Mouse (Mus musculus) 3T3-L1 (cell line): Measurements from ENCODE around the gene Shank2.

Source experiments
- DNase-seq: peaks from one replicate; pipeline ENCODE4 v3.0.0-alpha.2; 2015; ENCODE audit warnings: low read depth, low spot score

Shank2 gene

GRCm38 (mm10) chr7:144217192-144217591, 215.5 kb downstream of the Shank2 start:
- DNase-seq = peak; percentile 79

DNA sequence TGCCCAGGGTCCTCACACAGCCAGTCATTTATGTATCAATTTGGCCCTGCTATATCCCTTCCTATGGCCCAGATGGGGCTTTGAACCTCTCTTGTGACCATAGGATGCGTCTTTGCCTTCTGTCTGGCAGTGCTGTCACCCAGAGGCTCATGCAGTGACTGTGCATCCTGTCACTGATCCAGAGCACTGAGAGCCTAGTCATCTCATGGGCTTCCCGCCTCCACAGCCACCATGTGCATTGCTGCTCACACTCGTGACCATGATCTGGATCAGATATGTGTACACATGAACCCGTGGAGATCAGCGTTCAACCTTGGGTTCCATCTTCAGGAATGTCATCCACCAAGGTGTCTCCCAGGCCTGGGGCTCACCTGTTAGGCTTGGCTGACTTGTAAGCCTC, 227.0 kb downstream of the Shank2 start:
- no peak for DNase-seq

DNA sequence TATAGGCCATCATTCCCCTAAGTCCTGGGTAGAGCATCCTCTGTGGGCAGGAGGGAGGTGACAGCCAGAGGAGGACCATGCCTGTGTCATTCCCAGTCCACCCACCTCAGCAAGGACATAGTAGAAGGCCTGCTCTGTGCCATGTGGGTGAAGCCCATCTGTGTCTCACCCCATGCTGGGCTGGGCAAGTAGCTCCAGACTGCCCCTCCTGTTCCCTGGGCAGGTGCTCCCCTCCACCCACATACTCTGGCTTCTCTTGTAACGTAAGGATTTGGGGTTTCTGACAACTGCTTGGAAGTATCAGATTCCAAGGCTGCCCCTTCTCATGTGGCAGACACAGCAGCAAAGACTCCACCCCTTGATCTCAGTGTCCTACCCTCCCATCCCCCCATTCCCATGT, 227.7 kb downstream of the Shank2 start:
- no peak for DNase-seq

DNA sequence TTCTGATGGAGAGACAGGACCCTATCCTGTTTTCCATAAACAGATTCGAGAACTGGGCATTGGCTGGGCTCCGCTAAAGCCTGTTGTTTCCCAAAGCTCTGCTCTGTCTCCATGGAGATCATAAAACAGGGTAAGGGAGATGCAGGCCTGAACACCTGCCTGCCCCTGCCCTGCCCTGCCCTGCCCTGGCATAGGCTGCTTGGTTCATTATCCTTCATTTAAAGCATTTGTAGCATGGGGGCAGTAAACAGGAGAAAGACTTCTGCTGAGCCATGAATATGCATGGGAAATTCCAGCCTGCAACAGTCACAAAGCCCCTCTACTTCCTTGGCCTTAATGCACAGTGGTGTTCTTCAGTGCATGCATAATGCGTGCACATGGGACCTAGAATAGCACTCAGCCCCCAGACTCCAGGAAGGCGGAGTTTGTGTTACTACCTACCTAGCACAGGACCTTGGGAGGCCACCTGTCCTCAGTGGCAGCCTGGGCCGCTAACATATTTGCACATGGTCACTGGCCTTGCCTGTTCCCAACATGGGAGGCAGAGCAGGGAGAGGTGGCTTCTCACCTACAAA, 230.5 kb downstream of the Shank2 start:
- DNase-seq = no peak

GRCm38 (mm10) chr7:144233479-144233878, 231.8 kb downstream of the Shank2 start:
- DNase-seq = peak; percentile 77

DNA sequence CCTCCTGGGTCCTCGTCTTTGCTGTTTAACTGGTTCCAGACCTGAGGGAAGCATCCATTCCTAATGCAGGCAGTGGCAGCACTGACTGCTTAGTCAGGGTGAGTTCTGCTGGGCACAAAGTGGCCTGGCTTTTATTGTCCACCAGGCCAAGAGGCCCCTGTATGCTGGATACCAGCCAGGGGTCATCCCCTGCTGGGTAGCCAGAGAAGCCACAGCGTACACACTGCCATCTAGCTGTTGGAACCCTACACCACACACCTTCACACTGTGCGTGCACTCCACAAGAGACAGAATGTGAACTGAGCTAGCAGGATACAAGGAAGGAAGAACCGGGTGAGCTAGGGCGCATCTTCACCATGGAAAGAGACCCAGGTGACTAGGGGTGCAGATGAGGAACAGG, 233.1 kb downstream of the Shank2 start:
- peak; percentile 11 for DNase-seq

- no peak for DNase-seq
Measured at GRCm38 (mm10) chr7:144235523-144235922, 233.8 kb downstream of the Shank2 start.

DNA sequence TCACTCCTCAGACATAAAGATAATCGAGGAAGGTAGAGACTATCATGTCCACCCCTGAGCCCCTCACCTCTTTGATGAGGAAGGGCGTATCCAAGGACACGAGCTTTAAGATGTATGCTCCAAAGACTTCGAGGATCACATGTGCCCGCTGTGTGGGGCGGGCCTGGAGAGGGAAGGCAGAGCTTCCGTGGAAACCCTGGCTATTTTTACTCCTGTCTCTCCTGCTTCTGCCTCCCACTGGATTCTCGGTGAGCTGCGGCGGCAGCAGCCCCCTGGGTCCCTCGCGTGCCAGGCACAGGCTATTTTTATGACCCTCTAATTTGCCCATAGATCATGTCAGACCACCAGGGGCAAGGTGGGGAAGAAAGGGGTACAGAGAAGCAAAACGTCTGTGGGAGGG, 235.1 kb downstream of the Shank2 start:
- DNase-seq = no peak

DNA sequence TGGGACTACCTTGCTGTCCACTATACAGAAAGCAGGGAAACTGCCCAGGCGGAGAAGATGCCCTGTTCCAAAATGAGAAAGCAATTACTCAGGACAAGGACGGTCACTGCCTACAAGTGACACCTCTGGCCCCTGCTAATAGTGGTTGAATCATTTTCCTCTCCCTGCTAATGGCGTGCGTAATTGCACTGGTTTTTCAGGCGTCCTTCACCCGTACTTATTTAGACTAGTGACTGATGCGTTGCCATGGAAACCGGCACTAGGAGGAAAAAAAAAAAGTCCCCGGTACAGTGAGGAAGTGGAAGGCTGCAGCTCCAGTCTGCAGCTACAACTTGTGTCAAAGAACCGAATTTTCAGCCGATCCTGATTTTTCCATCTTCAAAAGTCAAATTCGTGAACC, 236.7 kb downstream of the Shank2 start:
- no peak for DNase-seq

- DNase-seq = no peak
Measured at GRCm38 (mm10) chr7:144238992-144239391, 237.3 kb downstream of the Shank2 start.

DNA sequence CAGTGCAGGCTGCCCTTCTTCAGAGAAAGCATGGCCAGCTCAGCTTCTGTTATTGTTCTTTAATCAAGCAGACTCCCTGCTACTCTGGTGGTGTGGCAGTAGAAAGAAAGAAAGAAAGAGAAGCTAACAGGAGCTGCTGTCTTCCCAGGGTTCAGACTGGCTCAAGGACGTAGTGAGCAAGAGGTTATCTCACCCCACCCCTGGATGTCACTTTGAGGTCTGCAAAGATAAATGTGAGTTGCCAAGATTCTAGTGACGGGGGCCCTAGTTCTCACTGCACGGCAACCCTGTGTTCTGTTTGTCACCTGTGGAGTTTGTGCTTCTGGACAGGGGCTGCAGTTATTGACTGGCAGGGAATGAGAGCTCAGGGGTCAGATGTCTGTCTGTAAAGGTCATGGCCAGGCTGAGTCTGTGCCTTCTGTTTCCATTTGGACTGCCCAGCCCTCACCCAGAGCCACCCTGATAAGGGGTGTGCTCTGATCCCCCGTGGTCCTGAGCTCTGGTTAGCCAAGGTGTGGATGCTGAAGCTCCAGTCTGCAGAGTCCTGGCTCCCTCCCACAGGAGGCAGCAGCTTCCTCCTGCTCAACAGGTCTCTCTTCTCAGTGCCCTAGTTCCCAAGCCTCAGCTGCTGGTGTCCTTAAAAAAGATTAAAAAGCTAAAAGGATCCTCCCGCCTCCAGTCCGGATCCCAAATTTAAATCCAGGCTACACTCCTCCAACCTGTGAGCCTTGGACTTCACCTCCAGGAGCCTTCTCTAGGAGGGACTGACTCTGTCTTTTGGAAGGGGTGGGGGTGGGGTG, 238.0 kb downstream of the Shank2 start:
- no peak for DNase-seq

- DNase-seq = no peak
Measured at GRCm38 (mm10) chr7:144240736-144241343, 239.1 kb downstream of the Shank2 start.

DNA sequence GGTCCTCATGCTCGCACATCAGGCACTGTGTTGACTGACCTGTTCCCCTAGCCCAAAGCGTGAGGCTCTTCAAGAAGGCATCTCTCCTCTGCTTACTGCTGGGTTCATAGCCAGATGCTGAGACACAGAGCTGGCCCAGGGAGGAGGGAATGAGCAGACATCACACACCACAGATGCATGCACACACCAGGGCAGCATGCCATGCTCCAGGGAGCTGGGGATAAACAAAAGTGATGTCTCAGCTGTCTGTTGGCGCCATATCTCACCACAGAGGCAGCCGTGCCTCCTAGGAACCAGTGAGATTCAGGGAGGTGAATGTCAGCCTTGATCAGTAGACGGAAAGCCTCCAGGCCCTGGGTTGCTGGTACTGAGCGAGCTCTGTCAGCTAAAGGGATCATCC, 242.5 kb downstream of the Shank2 start:
- peak; percentile 8 for DNase-seq

DNA sequence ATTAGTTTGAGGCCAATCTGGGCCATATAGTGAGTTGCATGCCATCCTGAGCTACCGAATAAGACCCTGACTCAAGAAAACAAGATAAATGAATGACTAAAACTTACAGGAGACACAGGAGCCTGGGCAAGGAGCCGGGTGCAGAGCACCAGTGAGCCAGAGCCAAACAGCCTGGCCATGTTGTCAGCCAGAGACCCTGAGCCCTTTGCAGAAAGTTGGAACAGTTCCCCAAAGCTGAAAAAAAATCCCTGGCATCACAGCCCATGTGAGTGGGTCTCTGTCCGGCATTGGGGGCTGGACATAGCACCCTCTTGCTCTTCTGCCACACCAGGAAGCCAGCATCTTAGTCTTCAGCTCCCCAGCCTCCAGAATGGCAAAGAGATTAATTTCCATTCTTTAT, 244.5 kb downstream of the Shank2 start:
- no peak for DNase-seq

DNA sequence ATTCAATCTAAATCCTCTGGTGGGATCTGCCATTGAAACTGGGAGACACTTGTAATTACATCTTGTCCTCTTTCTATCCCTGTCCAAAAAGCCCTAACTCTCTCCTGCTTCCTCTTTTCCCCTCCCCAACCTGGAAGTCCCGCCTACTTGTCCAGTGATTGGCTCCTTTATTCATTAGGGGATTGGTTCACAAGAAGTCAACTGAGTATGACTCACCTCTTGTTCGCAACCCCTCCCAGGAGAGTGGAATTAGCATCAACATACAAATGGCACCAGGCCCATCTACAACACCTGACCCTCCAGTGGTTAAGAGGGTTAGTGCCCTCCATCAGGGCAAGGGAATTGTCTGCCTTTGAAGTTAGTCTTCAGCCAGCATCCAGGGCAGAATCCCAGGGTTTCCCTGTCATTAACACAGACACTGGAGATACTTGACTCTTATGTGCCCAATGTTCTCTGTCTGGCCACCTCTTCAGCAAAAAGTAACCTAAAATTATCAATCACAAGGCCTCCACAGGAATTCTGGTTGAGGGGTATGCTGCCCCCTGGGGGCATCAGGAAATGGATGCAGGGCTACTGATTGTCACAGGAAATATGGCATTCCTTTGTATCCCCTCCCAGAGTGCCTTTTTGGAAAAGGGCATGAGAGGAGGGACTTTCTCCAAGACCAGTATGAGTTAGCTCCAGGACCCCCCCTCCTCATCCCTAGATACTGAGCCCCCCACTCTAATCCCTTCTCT, 247.1 kb downstream of the Shank2 start:
- DNase-seq = peak; percentile 61

DNA sequence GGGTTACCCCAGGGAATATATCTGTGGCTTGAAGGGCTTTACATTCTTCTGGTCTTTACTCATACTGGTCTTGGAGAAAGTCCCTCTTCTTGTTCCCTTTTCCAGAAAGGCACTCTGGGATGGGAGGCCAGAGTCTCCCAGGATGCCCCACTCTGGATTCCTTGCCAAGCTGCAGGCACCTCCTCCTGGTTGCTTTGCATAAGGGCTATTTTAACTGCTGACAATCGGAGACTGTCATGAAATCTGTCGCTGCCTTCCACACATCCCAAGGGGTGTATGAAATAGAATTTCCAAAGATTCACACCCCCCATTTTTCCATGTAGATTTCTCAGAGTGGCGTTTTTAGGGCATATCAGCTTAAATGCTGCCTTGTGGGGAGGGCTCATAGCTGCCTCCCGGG, 249.1 kb downstream of the Shank2 start:
- no peak for DNase-seq

GRCm38 (mm10) chr7:144251250-144251649, 249.5 kb downstream of the Shank2 start:
- DNase-seq = no peak

DNA sequence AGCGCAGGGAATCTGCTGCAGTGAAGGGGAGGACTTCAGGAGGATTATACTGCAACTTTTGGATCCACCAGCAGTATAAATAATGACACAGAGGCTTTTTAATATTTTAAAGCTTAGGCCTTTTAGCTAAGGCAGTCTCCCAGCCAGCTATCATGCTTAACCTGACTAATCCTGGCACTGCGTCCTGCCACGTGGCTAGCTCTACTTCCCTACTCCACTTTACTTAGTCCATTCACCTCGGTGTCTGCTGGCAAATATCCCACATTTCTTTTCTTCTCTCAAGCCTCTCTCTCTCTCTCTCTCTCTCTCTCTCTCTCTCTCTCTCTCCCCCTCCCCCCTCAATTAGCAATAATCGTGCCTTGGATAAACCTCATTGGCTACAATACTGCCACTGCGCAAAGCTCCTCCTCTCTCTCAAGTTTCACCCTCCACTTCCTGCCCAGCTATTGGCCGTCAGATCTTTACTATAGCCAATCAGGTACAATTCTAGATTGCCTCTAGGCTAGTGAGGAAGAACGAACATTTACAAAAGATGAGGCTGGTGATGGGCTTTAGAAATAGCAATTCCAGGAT, 253.0 kb downstream of the Shank2 start:
- no peak for DNase-seq

- no peak for DNase-seq
Measured at GRCm38 (mm10) chr7:144257821-144258220, 256.1 kb downstream of the Shank2 start.

GRCm38 (mm10) chr7:144258332-144258731, 256.6 kb downstream of the Shank2 start:
- DNase-seq = no peak

- no peak for DNase-seq
Measured at GRCm38 (mm10) chr7:144262666-144263065, 260.9 kb downstream of the Shank2 start.

DNA sequence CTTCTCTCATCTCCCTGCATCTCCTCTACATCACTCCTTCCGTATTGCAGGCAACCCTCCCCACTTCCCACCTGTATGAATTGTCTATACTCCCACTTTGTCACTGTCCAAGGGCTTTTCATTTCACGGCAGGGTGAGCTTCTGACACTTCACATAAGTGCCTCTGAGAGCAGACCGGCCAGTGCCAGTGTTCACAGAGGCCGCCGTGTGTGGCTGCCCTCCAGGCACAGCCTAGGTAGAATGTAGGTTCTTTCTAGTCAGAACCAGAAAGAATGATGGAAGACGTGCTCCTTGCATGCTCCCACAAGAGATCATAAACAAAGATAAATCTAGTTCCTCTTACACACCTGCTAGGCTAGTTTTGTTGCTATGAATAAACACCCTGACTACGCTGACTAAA, 265.0 kb downstream of the Shank2 start:
- DNase-seq = no peak
